8 mouse cellular contexts compared by ENCODE assay signal in the genomic region with DNA sequence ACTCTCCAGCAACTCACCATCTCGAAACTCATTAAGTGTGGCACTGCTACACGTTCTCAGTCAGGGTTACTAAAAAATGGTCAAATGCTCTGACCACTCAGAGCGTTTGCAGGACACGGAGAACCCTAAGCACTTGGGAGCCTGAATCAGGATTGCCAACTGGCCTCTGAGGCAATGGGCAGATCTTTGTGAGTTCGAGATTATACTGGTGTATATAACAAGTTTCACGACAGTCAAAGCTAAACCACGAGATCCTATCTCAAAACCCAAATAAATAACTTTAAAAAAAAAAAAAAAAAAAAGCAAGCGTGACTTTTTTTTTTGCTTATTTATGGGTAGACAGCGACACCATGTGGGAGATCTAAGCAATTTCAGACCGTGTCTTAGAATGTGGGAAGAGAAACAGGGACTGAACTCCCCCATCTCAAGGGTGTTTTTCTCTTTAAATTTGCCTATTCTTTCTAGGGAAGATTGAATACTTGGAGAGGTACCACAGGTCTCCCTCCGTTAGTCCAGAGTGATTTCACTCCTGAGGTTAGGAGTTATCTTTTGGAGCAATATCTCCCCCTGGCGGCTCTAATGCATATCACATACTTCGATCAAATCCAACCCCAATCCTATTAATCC. TPM values are rescaled to one million over a fixed set of nuclear protein-coding genes. Genes with fewer than 3 reads are reported as not detected.
DNase-seq lines count a peak whose midpoint lies in the region; ATAC-seq lines count a peak whose summit lies in the region.

No protein-coding gene starts in this region.

- peaks cover 35% of the 10 kb centered on the region for H3K27me3 ChIP-seq in forebrain, embryonic 13.5 days
- peaks cover 6% of the 10 kb centered on the region for H3K27me3 ChIP-seq in intestine, embryonic 15.5 days (replicated peaks)
- H3K27me3 ChIP-seq in liver, embryonic 16.5 days (ENCODE audit: control insufficient read depth, insufficient read depth, low read depth, low read length), result peaks cover 25% of the 10 kb centered on the region
- peaks cover 8% of the 10 kb centered on the region; the same call in 1 of the 2 replicates for H3K27me3 ChIP-seq in neural tube, embryonic 12.5 days (replicated peaks)

- no peaks in the 10 kb centered on the region for H3K9me3 ChIP-seq in forebrain, embryonic 13.5 days (replicated peaks)
- no peaks in the 10 kb centered on the region for H3K9me3 ChIP-seq in intestine, embryonic 15.5 days
- H3K9me3 ChIP-seq in liver, embryonic 16.5 days (replicated peaks; ENCODE audit: control insufficient read depth, low read length), result no peaks in the 10 kb centered on the region
- H3K9me3 ChIP-seq in neural tube, embryonic 12.5 days, result no peaks in the 10 kb centered on the region

- no peak overlapping the region for H3K27ac ChIP-seq in forebrain, embryonic 13.5 days
- H3K27ac ChIP-seq in intestine, embryonic 15.5 days, result no peak overlapping the region
- H3K27ac ChIP-seq in liver, embryonic 16.5 days (ENCODE audit: low read length), result no peak overlapping the region
- H3K27ac ChIP-seq in neural tube, embryonic 12.5 days, result no peak overlapping the region

- peaks cover 13% of the 10 kb centered on the region for H3K4me1 ChIP-seq in forebrain, embryonic 13.5 days
- H3K4me1 ChIP-seq in intestine, embryonic 15.5 days (replicated peaks), result peaks cover 11% of the 10 kb centered on the region; the same call in 1 of the 2 replicates
- peaks cover 5% of the 10 kb centered on the region for H3K4me1 ChIP-seq in liver, embryonic 16.5 days (ENCODE audit: control insufficient read depth, low read depth, low read length)
- peaks cover 13% of the 10 kb centered on the region for H3K4me1 ChIP-seq in neural tube, embryonic 12.5 days

- peak overlapping the region; percentile 64 for H3K9ac ChIP-seq in forebrain, embryonic 13.5 days
- H3K9ac ChIP-seq in intestine, embryonic 15.5 days, result peak overlapping the region; percentile 58
- H3K9ac ChIP-seq in liver, embryonic 16.5 days (ENCODE audit: low read depth, low read length), result no peak overlapping the region
- H3K9ac ChIP-seq in neural tube, embryonic 12.5 days, result 0 out of 2 replicates have a peak overlapping the region, but pooled peaks have one; percentile 42

- peak; percentile 54 for ATAC-seq in forebrain, embryonic 13.5 days
- ATAC-seq in intestine, embryonic 15.5 days, result peak; percentile 29; the same call in 1 of the 2 replicates
- ATAC-seq in liver, embryonic 16.5 days (ENCODE audit: low read depth), result no peak
- peak; percentile 9; the same call in 1 of the 2 replicates for ATAC-seq in neural tube, embryonic 12.5 days (ENCODE audit: low FRiP score, low read depth)

- 4% methylated on average over 13 of the region's 13 CpGs for WGBS in forebrain, embryonic 13.5 days
- WGBS in intestine, embryonic 15.5 days, result 2% methylated on average over 13 of the region's 13 CpGs
- WGBS in liver, embryonic 16.5 days (ENCODE audit: insufficient replicate concordance), result 3% methylated on average over 13 of the region's 13 CpGs
- WGBS in neural tube, embryonic 12.5 days, result 5% methylated on average over 13 of the region's 13 CpGs

- peak overlapping the region; percentile 42 for H3K4me3 ChIP-seq in forebrain, embryonic 13.5 days
- peak overlapping the region; percentile 40 for H3K4me3 ChIP-seq in intestine, embryonic 15.5 days (replicated peaks)
- peak overlapping the region; percentile 53 for H3K4me3 ChIP-seq in liver, embryonic 16.5 days (ENCODE audit: low read depth, low read length)
- peak overlapping the region; percentile 39 for H3K4me3 ChIP-seq in neural tube, embryonic 12.5 days

- H3K36me3 ChIP-seq in forebrain, embryonic 13.5 days (ENCODE audit: poor library complexity, severe bottlenecking), result no peaks in the 10 kb centered on the region
- H3K36me3 ChIP-seq in intestine, embryonic 15.5 days, result no peaks in the 10 kb centered on the region
- H3K36me3 ChIP-seq in liver, embryonic 16.5 days (ENCODE audit: control insufficient read depth, insufficient read depth), result no peaks in the 10 kb centered on the region
- no peaks in the 10 kb centered on the region for H3K36me3 ChIP-seq in neural tube, embryonic 12.5 days

- peak overlapping the region; percentile 80 for H3K4me2 ChIP-seq in forebrain, embryonic 13.5 days
- peak overlapping the region; percentile 97 for H3K4me2 ChIP-seq in intestine, embryonic 15.5 days (replicated peaks)
- H3K4me2 ChIP-seq in liver, embryonic 16.5 days (ENCODE audit: low read depth, low read length), result peak overlapping the region; percentile 62
- H3K4me2 ChIP-seq in neural tube, embryonic 12.5 days (replicated peaks), result peak overlapping the region; percentile 78

- peak; percentile 46 to 47 for DNase-seq in left cerebral cortex, postnatal 25 days (ENCODE audit: low spot score in 2 of 2)
- DNase-seq in left cerebral cortex, postnatal 10 days (ENCODE audit: extremely low spot score in 1 of 2, low spot score in 2 of 2), result no peak
- DNase-seq in c-Kit-positive CD71-negative TER-119-negative erythroid progenitor cells, embryonic 14.5 days (ENCODE audit: low read depth), result peak; percentile 50
- no peak for DNase-seq in ovary, adult 18-20 months (ENCODE audit: low spot score)

- intact Hi-C loops in left cerebral cortex, postnatal 25 days (cut with DNase I), result loop anchor here (1.0 to 5.0 kb wide), 5 partner anchors 54 to 365 kb away; no protein-coding TSS in a partner anchor
- intact Hi-C loops in left cerebral cortex, postnatal 10 days (cut with DNase I), result loop anchor here (5.0 to 10.0 kb wide), 3 partner anchors 54 to 364 kb away; a partner anchor contains a TSS

RNA-seq across cellular contexts. Expression of a gene that starts 2.8 kb away (rescaled TPM):
- total RNA-seq in left cerebral cortex, postnatal 25 days (2021), result not detected
- under 1 TPM in 1 of 2 experiments, not detected in 1; 0.16 TPM for total RNA-seq in left cerebral cortex, postnatal 10 days (2021)
- 0.09 TPM in 1 of 2 replicates, not detected in the other for polyA plus RNA-seq in forebrain, embryonic 13.5 days (2015; fragmentation: Nextera tagmentation; extraction: Ambion mirVana)
- not detected in 2 replicates for polyA plus RNA-seq in intestine, embryonic 15.5 days (2015; fragmentation: Nextera tagmentation; extraction: Ambion mirVana)
- polyA plus RNA-seq in liver, embryonic 16.5 days (2015; fragmentation: Nextera tagmentation; extraction: Ambion mirVana), result 0.06 and 0.14 TPM in 2 replicates
- polyA plus RNA-seq in neural tube, embryonic 12.5 days (2016; fragmentation: Nextera tagmentation; extraction: Ambion mirVana), result not detected in 2 replicates

RNA-seq across cellular contexts. Expression of a gene that starts 8.7 kb away (rescaled TPM):
- not detected for total RNA-seq in left cerebral cortex, postnatal 25 days (2021)
- total RNA-seq in left cerebral cortex, postnatal 10 days (2021), result not detected
- not detected in 2 replicates for polyA plus RNA-seq in forebrain, embryonic 13.5 days (2015; fragmentation: Nextera tagmentation; extraction: Ambion mirVana)
- 0.57 and 0.89 TPM in 2 replicates for polyA plus RNA-seq in intestine, embryonic 15.5 days (2015; fragmentation: Nextera tagmentation; extraction: Ambion mirVana)
- 15.0 and 17.5 TPM in 2 replicates for polyA plus RNA-seq in liver, embryonic 16.5 days (2015; fragmentation: Nextera tagmentation; extraction: Ambion mirVana)
- 0.44 and 0.46 TPM in 2 replicates for polyA plus RNA-seq in neural tube, embryonic 12.5 days (2016; fragmentation: Nextera tagmentation; extraction: Ambion mirVana)

RNA-seq across cellular contexts. Expression of a gene that starts 11.1 kb away (rescaled TPM):
- not detected for total RNA-seq in left cerebral cortex, postnatal 25 days (2021)
- under 1 TPM in 1 of 2 experiments, not detected in 1; 0.49 TPM for total RNA-seq in left cerebral cortex, postnatal 10 days (2021)
- polyA plus RNA-seq in forebrain, embryonic 13.5 days (2015; fragmentation: Nextera tagmentation; extraction: Ambion mirVana), result 0.26 TPM in 1 of 2 replicates, not detected in the other
- 0.30 and 0.47 TPM in 2 replicates for polyA plus RNA-seq in intestine, embryonic 15.5 days (2015; fragmentation: Nextera tagmentation; extraction: Ambion mirVana)
- 24.3 and 26.4 TPM in 2 replicates for polyA plus RNA-seq in liver, embryonic 16.5 days (2015; fragmentation: Nextera tagmentation; extraction: Ambion mirVana)
- polyA plus RNA-seq in neural tube, embryonic 12.5 days (2016; fragmentation: Nextera tagmentation; extraction: Ambion mirVana), result 2.4 and 2.5 TPM in 2 replicates

RNA-seq across cellular contexts. Expression of a gene that starts 15.2 kb away (rescaled TPM):
- total RNA-seq in left cerebral cortex, postnatal 25 days (2021), result 1 to 10 TPM; 1.1 to 1.7 TPM
- total RNA-seq in left cerebral cortex, postnatal 10 days (2021), result 1 to 10 TPM; 2.5 to 2.6 TPM
- polyA plus RNA-seq in forebrain, embryonic 13.5 days (2015; fragmentation: Nextera tagmentation; extraction: Ambion mirVana), result 20.8 and 25.9 TPM in 2 replicates
- polyA plus RNA-seq in intestine, embryonic 15.5 days (2015; fragmentation: Nextera tagmentation; extraction: Ambion mirVana), result 30.1 and 32.2 TPM in 2 replicates
- polyA plus RNA-seq in liver, embryonic 16.5 days (2015; fragmentation: Nextera tagmentation; extraction: Ambion mirVana), result 2.1 and 2.7 TPM in 2 replicates
- 45.4 and 51.2 TPM in 2 replicates for polyA plus RNA-seq in neural tube, embryonic 12.5 days (2016; fragmentation: Nextera tagmentation; extraction: Ambion mirVana)

RNA-seq across cellular contexts. Expression of a gene that starts 18.6 kb away (rescaled TPM):
- total RNA-seq in left cerebral cortex, postnatal 25 days (2021), result 100 to 1,000 TPM; 372 to 390 TPM
- 100 to 1,000 TPM; 155 to 181 TPM for total RNA-seq in left cerebral cortex, postnatal 10 days (2021)
- 10.3 and 13.3 TPM in 2 replicates for polyA plus RNA-seq in forebrain, embryonic 13.5 days (2015; fragmentation: Nextera tagmentation; extraction: Ambion mirVana)
- 171 and 215 TPM in 2 replicates for polyA plus RNA-seq in intestine, embryonic 15.5 days (2015; fragmentation: Nextera tagmentation; extraction: Ambion mirVana)
- 125 and 137 TPM in 2 replicates for polyA plus RNA-seq in liver, embryonic 16.5 days (2015; fragmentation: Nextera tagmentation; extraction: Ambion mirVana)
- 20.2 and 20.6 TPM in 2 replicates for polyA plus RNA-seq in neural tube, embryonic 12.5 days (2016; fragmentation: Nextera tagmentation; extraction: Ambion mirVana)

Comparison
In these comparisons a context has a peak if more than half of its experiments do, and no peak if none do; other contexts are left out.
1. DNase-seq: peak in left cerebral cortex, postnatal 25 days (2 of 2) and c-Kit-positive CD71-negative TER-119-negative erythroid progenitor cells, embryonic 14.5 days (single experiment); none in left cerebral cortex, postnatal 10 days (0 of 2) and ovary, adult 18-20 months (single experiment).
2. Peak in every context shown above with its lines, with median percentiles within 50 percentile points of each other: H3K4me2 ChIP-seq and H3K4me3 ChIP-seq.